Mouse (Mus musculus) limb, embryonic 14.5 days (tissue): ENCODE data around the gene Mnd1. TPM values are rescaled to one million over a fixed set of nuclear protein-coding genes. Genes with fewer than 3 reads are reported as not detected.

Source experiments
- ATAC-seq: fragments of 200-750 bp; cut with Nextera tagmentation; 2 replicates; pipeline ENCODE4 v1.8.0; 2017; ENCODE audit warnings: low read depth, moderate number of reproducible peaks, moderate TSS enrichment; ENCODE audit not compliant: low FRiP score
- DNase-seq: peaks from one replicate; pipeline ENCODE4 v3.0.0-alpha.2; 2015; ENCODE audit warnings: low spot score
- H3K27ac ChIP-seq: fragments of 300-500 bp; sonication (generic); replicated peaks from 2 replicates; pipeline ENCODE4 v1.5.1; 2014; ENCODE audit warnings: low read depth, mild to moderate bottlenecking, low read length, moderate library complexity, mixed read lengths
- H3K27me3 ChIP-seq: fragments of 300-500 bp; sonication (generic); 2 replicates; pipeline ENCODE4 v1.6.1; 2014; ENCODE audit warnings: low read length, mixed read lengths; ENCODE audit not compliant: control insufficient read depth, insufficient read depth
- H3K36me3 ChIP-seq: fragments of 300-500 bp; sonication (generic); 2 replicates; pipeline ENCODE4 v1.6.1; 2014; ENCODE audit warnings: mild to moderate bottlenecking, low read length, moderate library complexity, mixed read lengths; ENCODE audit not compliant: control insufficient read depth, insufficient read depth
- H3K4me1 ChIP-seq: fragments of 300-500 bp; sonication (generic); 2 replicates; pipeline ENCODE4 v1.6.1; 2014; ENCODE audit warnings: antibody characterized with exemption, low read length, mixed read lengths; ENCODE audit not compliant: control insufficient read depth, insufficient read depth
- H3K4me2 ChIP-seq: fragments of 300-500 bp; sonication (generic); replicated peaks from 2 replicates; pipeline ENCODE4 v1.6.1; 2014; ENCODE audit warnings: low read depth, mild to moderate bottlenecking, low read length, moderate library complexity; ENCODE audit not compliant: severe bottlenecking
- H3K4me3 ChIP-seq: fragments of 300-500 bp; sonication (generic); replicated peaks from 2 replicates; pipeline ENCODE4 v1.5.1; 2014; ENCODE audit warnings: low read length
- H3K9ac ChIP-seq: fragments of 300-500 bp; sonication (generic); 2 replicates; pipeline ENCODE4 v1.6.1; 2014; ENCODE audit warnings: mild to moderate bottlenecking, low read depth, low read length, moderate library complexity; ENCODE audit not compliant: severe bottlenecking
- H3K9me3 ChIP-seq: fragments of 300-500 bp; sonication (generic); 2 replicates; pipeline ENCODE4 v1.6.1; 2016; ENCODE audit warnings: low read length; ENCODE audit not compliant: control insufficient read depth
- POLR2A ChIP-seq: fragments of 200-500 bp; IDR thresholded peaks from 2 replicates; pipeline ENCODE4 v1.8.0; 2012; ENCODE audit warnings: inconsistent platforms, mild to moderate bottlenecking, moderate library complexity, borderline replicate concordance; ENCODE audit not compliant: insufficient read depth, insufficient read length; ENCODE audit errors: extremely low read depth
- WGBS: fragments of 180-500 bp; shearing (Covaris S2); extraction: QIAGEN DNeasy Blood & Tissue Kit; methylation state at CpG from one replicate; pipeline ENCODE4 v1.1.7; 2014; 5-methylcytosine and 5-hydroxymethylcytosine counted together
- polyA plus RNA-seq, 2 experiments: library from polyadenylated mRNA; depleted of rRNA in 1 of 2; stranded (reverse) in 1 of 2; unstranded in 1 of 2; fragments of >200 nt; fragmentation: Nextera tagmentation in 1 of 2; extraction: Ambion mirVana in 1 of 2; gene quantifications; 2 replicates each; pipeline versions ENCODE4 v1.2.1 to v1.2.3; 2012 to 2014

Gene Mnd1
- polyA plus RNA-seq, 2 experiments, result 9.8 to 14.3 TPM

DNA sequence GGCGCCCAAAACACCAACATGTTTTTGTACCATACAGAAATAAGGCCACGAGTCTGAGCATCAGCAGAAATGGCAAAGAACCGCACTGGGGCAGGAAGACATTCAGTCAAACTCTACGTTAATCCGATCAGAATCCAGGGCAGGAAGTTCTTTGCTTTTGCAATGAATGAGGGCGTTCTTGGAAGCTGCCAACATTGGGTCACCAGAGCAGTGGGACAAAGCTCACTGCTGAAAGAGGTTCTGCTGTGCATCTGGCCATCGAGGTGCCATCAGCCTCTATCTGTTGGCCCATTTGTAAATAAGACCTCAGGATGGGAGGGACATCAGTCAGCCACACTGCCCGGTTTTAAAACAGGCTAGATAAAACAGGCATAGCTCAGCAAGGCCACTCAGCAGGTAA is 25.5 kb upstream of the Mnd1 start:
- H3K27ac ChIP-seq, result no peak overlapping the region
- no peaks in the 10 kb centered on the region; the same call in 1 of the 2 replicates for H3K4me1 ChIP-seq
- no peaks in the 10 kb centered on the region for H3K9me3 ChIP-seq
- 67% methylated on average over 8 of the region's 8 CpGs for WGBS
- TF ChIP-seq POLR2A, result no peak
- DNase-seq, result no peak
- no peak overlapping the region for H3K4me3 ChIP-seq
- H3K4me2 ChIP-seq, result no peak overlapping the region
- H3K27me3 ChIP-seq, result no peaks in the 10 kb centered on the region
- no peak overlapping the region for H3K9ac ChIP-seq
- no peak for ATAC-seq
- H3K36me3 ChIP-seq, result no peaks in the 10 kb centered on the region

DNA sequence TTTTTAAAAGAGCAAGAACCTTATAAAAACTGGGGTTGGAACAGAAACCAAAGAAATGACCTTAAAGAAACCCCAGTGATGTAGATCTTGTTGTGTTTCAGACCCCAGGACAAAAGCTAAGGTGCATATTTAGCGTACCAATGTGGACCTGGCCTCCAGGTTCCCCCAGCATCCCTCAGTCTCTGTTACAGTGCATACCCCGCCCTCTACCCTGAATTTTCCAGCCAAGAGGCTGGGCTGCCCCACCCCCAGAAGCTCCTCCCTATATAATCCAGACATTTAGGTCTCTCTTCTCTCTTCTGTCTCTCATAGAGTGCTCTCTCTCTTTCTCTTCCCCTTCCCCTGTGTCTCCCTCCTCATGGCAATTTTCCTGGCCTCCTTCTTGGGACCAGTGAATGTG is 24.7 kb upstream of the Mnd1 start:
- Histone ChIP-seq H3K4me3 (no peak overlapping the region), H3K9me3 (no peaks in the 10 kb centered on the region), H3K4me2 (no peak overlapping the region), H3K27ac (no peak overlapping the region), H3K36me3 (no peaks in the 10 kb centered on the region), H3K27me3 (no peaks in the 10 kb centered on the region), H3K9ac (no peak overlapping the region), H3K4me1 (no peaks in the 10 kb centered on the region; the same call in 1 of the 2 replicates)
- TF ChIP-seq POLR2A, result no peak
- DNase-seq (no peak), ATAC-seq (no peak)
- 86% methylated on average over 2 of the region's 2 CpGs for WGBS

DNA sequence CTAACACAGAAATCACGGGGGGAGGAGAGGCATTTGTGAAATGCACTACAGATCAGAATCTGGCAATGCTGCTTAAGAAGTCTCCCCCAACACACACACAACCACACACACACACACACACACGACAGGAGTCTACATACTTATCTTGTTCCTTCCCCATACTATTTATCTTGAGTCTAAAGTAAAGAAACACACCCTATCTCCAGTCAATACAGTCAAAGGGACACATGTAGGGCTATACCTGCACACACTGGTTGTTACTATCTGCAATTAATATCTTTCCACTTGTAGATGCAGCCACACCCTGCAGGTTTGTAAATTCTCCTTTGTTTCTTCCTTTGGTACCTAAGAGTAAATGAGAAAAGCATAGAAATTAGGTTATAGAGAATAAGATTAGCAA is 22.2 kb upstream of the Mnd1 start:
- no peak for ATAC-seq
- no peak overlapping the region for H3K4me3 ChIP-seq
- no peak overlapping the region for H3K4me2 ChIP-seq
- DNase-seq, result no peak
- WGBS, result 80% methylated on average over 2 of the region's 2 CpGs
- H3K27ac ChIP-seq, result no peak overlapping the region
- H3K4me1 ChIP-seq, result no peaks in the 10 kb centered on the region; the same call in 1 of the 2 replicates
- H3K36me3 ChIP-seq, result no peaks in the 10 kb centered on the region
- no peaks in the 10 kb centered on the region for H3K9me3 ChIP-seq
- H3K27me3 ChIP-seq, result no peaks in the 10 kb centered on the region
- no peak for TF ChIP-seq POLR2A
- H3K9ac ChIP-seq, result no peak overlapping the region

- ATAC-seq (peak; percentile 71; the same call in 1 of the 2 replicates), DNase-seq (peak; percentile 70)
- no peak overlapping the region for H3K9ac ChIP-seq
- no peaks in the 10 kb centered on the region for H3K4me1 ChIP-seq
- H3K27ac ChIP-seq, result no peak overlapping the region
- H3K4me3 ChIP-seq, result no peak overlapping the region
- WGBS, result 54% methylated on average over 7 of the region's 7 CpGs
- H3K9me3 ChIP-seq, result no peaks in the 10 kb centered on the region
- TF ChIP-seq POLR2A, result no peak
- H3K4me2 ChIP-seq, result no peak overlapping the region
- H3K27me3 ChIP-seq, result no peaks in the 10 kb centered on the region
- H3K36me3 ChIP-seq, result no peaks in the 10 kb centered on the region
Measured at GRCm38 (mm10) chr3:84175337-84176315, 20.0 kb upstream of the Mnd1 start.

DNA sequence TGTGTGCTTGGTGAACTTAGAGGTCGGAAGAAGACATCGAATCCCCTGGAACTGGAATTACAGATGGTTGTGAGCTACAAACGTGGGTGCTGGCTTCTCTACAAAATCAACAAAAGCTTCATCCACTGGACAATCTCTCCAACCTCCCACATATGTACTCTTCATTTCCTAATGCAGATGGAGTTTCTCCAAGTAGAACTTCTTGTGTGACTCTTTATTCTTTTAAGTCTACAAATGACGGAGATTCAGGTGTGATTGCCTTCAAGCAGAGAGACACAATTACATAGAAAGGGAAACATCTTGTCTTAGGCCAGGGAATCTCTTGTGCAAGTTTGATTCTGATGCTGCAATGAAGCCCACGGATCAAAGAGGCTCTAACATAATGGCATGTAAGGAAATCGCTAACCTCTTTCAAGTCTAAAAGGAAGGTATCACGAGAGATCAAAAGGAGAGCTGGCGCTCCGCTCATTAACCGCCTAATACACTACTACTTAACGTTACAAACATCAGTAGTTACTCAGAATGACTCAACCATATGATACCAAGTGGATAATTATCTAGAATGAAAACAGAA is 18.1 kb upstream of the Mnd1 start, which contains the start of gene Gm6525:
Gene Gm6525 (plus strand): TSS at position 524 of the 574 bp plus-strand sequence.
- Histone ChIP-seq H3K27me3 (no peaks in the 10 kb centered on the region), H3K9me3 (no peaks in the 10 kb centered on the region), H3K4me2 (no peak within 1 kb of the TSS), H3K4me1 (no peaks in the 10 kb centered on the region), H3K36me3 (no peaks in the 10 kb centered on the region), H3K27ac (no peak within 1 kb of the TSS), H3K4me3 (no peak within 1 kb of the TSS), H3K9ac (no peak within 1 kb of the TSS)
- no peak for TF ChIP-seq POLR2A
- WGBS, result 67% methylated on average over 11 of the region's 11 CpGs
- ATAC-seq (no peak), DNase-seq (no peak)
